Mouse (Mus musculus) mouse embryonic stem cell (cell line): ENCODE data around the gene Hoxb4.

Source experiments
- in situ Hi-C, 2 experiments: fragments of 300-500 bp; cut with MboI; formaldehyde crosslinking; loops; 1 replicate in 1 of 2; 3 replicates in 1 of 2; pipeline ENCODE4 v1.14.3; 2019 to 2020; ENCODE audit warnings: low sequenced_read_pairs in 2 of 2, low pct_unique_long_range_greater_than_20kb in 1 of 2, mixed read lengths in 1 of 2; ENCODE audit not compliant: unreplicated experiment in 1 of 2

The Hoxb4 gene

GRCm38 (mm10) chr11:96322738-96323137 lies 4.7 kb downstream of the Hoxb4 start:
- in situ Hi-C loops, result loop anchor here (10.0 to 25.0 kb wide), 2 partner anchors 148 to 540 kb away; no protein-coding TSS in a partner anchor

- in situ Hi-C loops, result loop anchor here (10.0 to 25.0 kb wide), 2 partner anchors 148 to 539 kb away; no protein-coding TSS in a partner anchor
These were observed 5.1 kb downstream of the Hoxb4 start, which contains the start of gene Hoxb3 for GRCm38 (mm10) chr11:96323154-96323553. Gene Hoxb3 (plus strand): TSS chr11:96323326.

- in situ Hi-C loops, result loop anchor here (10.0 to 25.0 kb wide), 2 partner anchors 149 to 538 kb away; no protein-coding TSS in a partner anchor
These were observed 6.1 kb downstream of the Hoxb4 start for GRCm38 (mm10) chr11:96324125-96324524.

GRCm38 (mm10) chr11:96324965-96325364 lies 6.9 kb downstream of the Hoxb4 start:
- in situ Hi-C loops, result loop anchor here (10.0 to 25.0 kb wide), 3 partner anchors 150 to 687 kb away; partner anchors contain the start of gene Sp6 (in 1 of the 2)

GRCm38 (mm10) chr11:96325747-96326212 lies 7.7 kb downstream of the Hoxb4 start:
- in situ Hi-C loops, result loop anchor here in 1 of 2 experiments (10.0 to 25.0 kb wide), 2 partner anchors 151 to 687 kb away; partner anchors contain the start of gene Sp6

GRCm38 (mm10) chr11:96326705-96327104 lies 8.6 kb downstream of the Hoxb4 start:
- in situ Hi-C loops, result loop anchor here in 1 of 2 experiments (10.0 to 25.0 kb wide), 2 partner anchors 152 to 686 kb away; partner anchors contain the start of gene Sp6

- in situ Hi-C loops, result loop anchor here in 1 of 2 experiments (10.0 to 25.0 kb wide), 2 partner anchors 152 to 685 kb away; partner anchors contain the start of gene Sp6
These were observed 9.1 kb downstream of the Hoxb4 start for GRCm38 (mm10) chr11:96327122-96327521.

GRCm38 (mm10) chr11:96327750-96328149 lies 9.7 kb downstream of the Hoxb4 start:
- in situ Hi-C loops, result loop anchor here in 1 of 2 experiments (10.0 to 25.0 kb wide), 2 partner anchors 153 to 685 kb away; partner anchors contain the start of gene Sp6

- in situ Hi-C loops, result loop anchor here in 1 of 2 experiments (10.0 to 25.0 kb wide), 2 partner anchors 154 to 684 kb away; partner anchors contain the start of gene Sp6
These were observed 10.5 kb downstream of the Hoxb4 start for GRCm38 (mm10) chr11:96328605-96329004.

GRCm38 (mm10) chr11:96332105-96332504 lies 14.0 kb downstream of the Hoxb4 start:
- in situ Hi-C loops, result loop anchor here in 1 of 2 experiments (25.0 kb wide), 1 partner anchor 680 kb away; the partner anchor contains the start of gene Sp6

- in situ Hi-C loops, result loop anchor here in 1 of 2 experiments (25.0 kb wide), 1 partner anchor 680 kb away; the partner anchor contains the start of gene Sp6
These were observed 14.6 kb downstream of the Hoxb4 start for GRCm38 (mm10) chr11:96332618-96333032.

- in situ Hi-C loops, result loop anchor here in 1 of 2 experiments (25.0 kb wide), 1 partner anchor 679 kb away; the partner anchor contains the start of gene Sp6
These were observed 15.4 kb downstream of the Hoxb4 start for GRCm38 (mm10) chr11:96333241-96334001.

- in situ Hi-C loops, result loop anchor here in 1 of 2 experiments (25.0 kb wide), 1 partner anchor 678 kb away; the partner anchor contains the start of gene Sp6
These were observed 15.9 kb downstream of the Hoxb4 start for GRCm38 (mm10) chr11:96334002-96334364.

- in situ Hi-C loops, result loop anchor here (5.0 to 25.0 kb wide), 2 partner anchors 38 to 677 kb away; partner anchors contain the start of gene Sp6 (in 1 of the 2)
These were observed 16.9 kb downstream of the Hoxb4 start for GRCm38 (mm10) chr11:96334998-96335397.

- in situ Hi-C loops, result loop anchor here (5.0 to 25.0 kb wide), 2 partner anchors 39 to 676 kb away; partner anchors contain the start of gene Sp6 (in 1 of the 2)
These were observed 18.5 kb downstream of the Hoxb4 start for GRCm38 (mm10) chr11:96336597-96336996.

- in situ Hi-C loops, result loop anchor here (5.0 to 25.0 kb wide), 2 partner anchors 40 to 675 kb away; partner anchors contain the start of gene Sp6 (in 1 of the 2)
These were observed 19.0 kb downstream of the Hoxb4 start for GRCm38 (mm10) chr11:96337026-96337425.

- in situ Hi-C loops, result loop anchor here (5.0 to 25.0 kb wide), 2 partner anchors 42 to 673 kb away; partner anchors contain the start of gene Sp6 (in 1 of the 2)
These were observed 21.1 kb downstream of the Hoxb4 start for GRCm38 (mm10) chr11:96338957-96339855.
